Mouse (Mus musculus) myocyte (in vitro differentiated cells): ENCODE results near the gene Larp1b.

ENCODE experiments used
- CEBPB ChIP-seq: IDR thresholded peaks from 2 replicates; pipeline ENCODE4 v1.6.1; 2011; ENCODE audit warnings: mild to moderate bottlenecking, moderate library complexity; ENCODE audit not compliant: poor library complexity, insufficient read depth, severe bottlenecking
- E2F4 ChIP-seq: IDR thresholded peaks from one replicate; pipeline ENCODE4 v1.6.1; 2011; ENCODE audit warnings: mild to moderate bottlenecking, control low read depth, moderate library complexity; ENCODE audit not compliant: insufficient read depth
- MAX ChIP-seq: IDR thresholded peaks from one replicate; pipeline ENCODE4 v1.6.1; 2011; ENCODE audit warnings: low read depth, mild to moderate bottlenecking, control low read depth
- MYOD1 ChIP-seq, 3 experiments: IDR thresholded peaks; one replicate each; pipeline ENCODE4 v1.6.1; 2011; ENCODE audit warnings: control low read depth in 2 of 3, low read depth in 2 of 3, mild to moderate bottlenecking in 2 of 3, moderate library complexity in 1 of 3; ENCODE audit not compliant: insufficient read length in 2 of 3, control insufficient read depth in 1 of 3
- MYOG ChIP-seq, 3 experiments: IDR thresholded peaks; one replicate each; pipeline ENCODE4 v1.6.1; 2011; ENCODE audit warnings: control low read depth in 2 of 3, low read depth in 2 of 3, mild to moderate bottlenecking in 2 of 3; ENCODE audit not compliant: insufficient read length in 2 of 3, control insufficient read depth in 1 of 3, insufficient read depth in 1 of 3
- POLR2A ChIP-seq: IDR thresholded peaks from one replicate; pipeline ENCODE4 v1.6.1; 2011; ENCODE audit warnings: low read depth, mild to moderate bottlenecking, control low read depth, moderate library complexity; ENCODE audit not compliant: insufficient read length
- POLR2AphosphoS2 ChIP-seq: IDR thresholded peaks from one replicate; pipeline ENCODE4 v1.6.1; 2011; ENCODE audit warnings: low read depth, control low read depth; ENCODE audit not compliant: insufficient read length
- REST ChIP-seq: IDR thresholded peaks from one replicate; pipeline ENCODE4 v1.6.1; 2011; ENCODE audit warnings: mild to moderate bottlenecking, control low read depth, moderate library complexity; ENCODE audit not compliant: insufficient read depth, insufficient read length
- SRF ChIP-seq: IDR thresholded peaks from one replicate; pipeline ENCODE4 v1.6.1; 2011; ENCODE audit warnings: low read depth; ENCODE audit not compliant: control insufficient read depth, insufficient read length
- TCF12 ChIP-seq: IDR thresholded peaks from one replicate; pipeline ENCODE4 v1.6.1; 2011; ENCODE audit warnings: mild to moderate bottlenecking, control low read depth; ENCODE audit not compliant: poor library complexity, insufficient read depth, severe bottlenecking
- USF1 ChIP-seq: IDR thresholded peaks from one replicate; pipeline ENCODE4 v1.6.1; 2011; ENCODE audit warnings: low read depth, mild to moderate bottlenecking, control low read depth, moderate library complexity

DNA sequence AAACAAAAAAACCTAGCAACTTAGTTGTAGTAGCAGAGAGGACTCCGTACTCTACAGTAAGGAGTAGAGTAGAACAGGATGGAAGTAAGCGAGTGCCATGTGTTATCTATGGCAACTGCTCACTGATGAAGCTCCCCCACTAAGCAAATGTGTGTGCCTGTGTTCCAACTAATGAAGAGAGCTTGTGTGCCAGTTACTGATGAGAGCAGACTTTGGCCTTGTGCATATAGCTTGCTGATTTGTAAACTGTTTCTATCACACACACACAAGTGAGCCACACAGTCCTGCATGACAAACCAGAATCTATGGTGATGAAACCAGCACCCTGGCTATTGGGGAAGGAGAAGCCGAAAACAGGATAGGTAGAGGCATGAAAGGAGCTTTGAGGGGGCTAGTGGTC is 60.4 kb downstream of the Larp1b start:
- no peak for TF ChIP-seq TCF12
- TF ChIP-seq MYOD1 (IDR thresholded peaks at IDR 0.05; ENCODE audit: control insufficient read depth in 1 of 3, insufficient read length in 2 of 3, low read depth in 2 of 3): no peak
- no peak for TF ChIP-seq E2F4
- TF ChIP-seq MYOG (IDR thresholded peaks at IDR 0.05; ENCODE audit: control insufficient read depth in 1 of 3, insufficient read depth in 1 of 3, insufficient read length in 2 of 3, low read depth in 2 of 3): no peak
- TF ChIP-seq POLR2AphosphoS2: no peak
- TF ChIP-seq POLR2A: no peak
- no peak for TF ChIP-seq USF1
- TF ChIP-seq MAX: no peak
- no peak for TF ChIP-seq SRF
- TF ChIP-seq CEBPB: no peak
- TF ChIP-seq REST: no peak
